Mouse (Mus musculus) embryonic fibroblast, embryonic 13.5 days (primary cell): ENCODE measurements at regions not wholly inside any gene's neighbourhood (a gene's known extent, or its start where the extent isn't known, plus 50 kb on each side); places are given as distances from the start of the nearest gene placed in this dataset.

ENCODE experiments used
- CTCF ChIP-seq: IDR thresholded peaks from 2 replicates; pipeline ENCODE4 v1.5.1; 2011; ENCODE audit warnings: mild to moderate bottlenecking, control low read depth, low read length, moderate library complexity, borderline replicate concordance; ENCODE audit not compliant: insufficient read depth
- POLR2A ChIP-seq: IDR thresholded peaks from 2 replicates; pipeline ENCODE4 v1.6.1; 2011; ENCODE audit warnings: low read depth, mild to moderate bottlenecking, control low read depth, low read length, moderate library complexity

GRCm38 (mm10) chr6:94951971-94952768 is 164.9 kb upstream of the Kbtbd8 start:
- TF ChIP-seq POLR2A, result no peak
- no peak for TF ChIP-seq CTCF
